Mouse (Mus musculus) small intestine, adult 2 months (tissue): Measurements from ENCODE around the gene Lin52.

ENCODE experiments used
- CTCF ChIP-seq: fragments of 200-500 bp; IDR thresholded peaks from 2 replicates; pipeline ENCODE4 v1.5.1; 2012; ENCODE audit warnings: low read depth, mild to moderate bottlenecking, control low read depth, inconsistent platforms, low read length, moderate library complexity, mixed read lengths; ENCODE audit not compliant: insufficient replicate concordance, insufficient read length; ENCODE audit errors: extremely low read depth
- POLR2A ChIP-seq: fragments of 200-500 bp; IDR thresholded peaks from 2 replicates; pipeline ENCODE4 v1.6.1; 2012; ENCODE audit warnings: low read depth, mild to moderate bottlenecking, control low read depth, inconsistent platforms, low read length, moderate library complexity

DNA sequence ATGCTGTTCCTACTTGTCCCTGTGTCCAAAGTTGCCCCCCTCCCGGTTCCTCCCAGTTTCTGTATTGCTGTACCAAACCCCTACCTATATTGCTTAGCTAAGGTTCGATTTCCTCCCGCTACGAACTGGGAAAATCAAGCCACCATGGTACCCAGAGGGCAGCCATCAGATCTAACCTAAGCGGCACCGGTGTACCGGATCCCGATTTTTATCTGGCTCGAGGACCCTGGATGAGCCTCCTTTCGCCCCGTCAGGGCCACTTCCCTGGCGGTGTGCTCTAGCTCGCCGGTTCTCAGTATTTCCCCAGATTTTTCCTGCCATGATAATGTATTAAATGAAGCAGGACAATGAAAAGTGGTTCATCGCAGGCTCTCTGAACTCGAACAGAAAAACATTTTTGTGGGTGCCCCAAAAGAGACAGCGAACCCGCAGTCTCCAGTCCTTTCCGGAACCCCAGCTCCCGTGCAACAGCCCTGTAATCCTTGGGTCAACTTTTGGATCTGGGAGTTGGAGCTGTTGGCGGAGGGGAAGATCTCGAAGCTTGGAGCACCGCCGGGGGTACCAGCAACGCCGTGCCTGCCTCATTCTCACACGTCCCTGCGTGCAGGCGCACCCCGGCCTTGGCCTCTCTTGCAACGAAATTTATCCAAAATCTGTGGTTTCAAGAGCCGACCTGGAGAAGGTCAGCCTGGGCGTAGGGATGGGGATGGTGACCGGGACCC lies 119.6 kb downstream of the Lin52 start:
- no peak for TF ChIP-seq CTCF
- no peak for TF ChIP-seq POLR2A
